Mouse (Mus musculus): ENCODE measurements around the gene Rnf216.

Rnf216 gene

DNA sequence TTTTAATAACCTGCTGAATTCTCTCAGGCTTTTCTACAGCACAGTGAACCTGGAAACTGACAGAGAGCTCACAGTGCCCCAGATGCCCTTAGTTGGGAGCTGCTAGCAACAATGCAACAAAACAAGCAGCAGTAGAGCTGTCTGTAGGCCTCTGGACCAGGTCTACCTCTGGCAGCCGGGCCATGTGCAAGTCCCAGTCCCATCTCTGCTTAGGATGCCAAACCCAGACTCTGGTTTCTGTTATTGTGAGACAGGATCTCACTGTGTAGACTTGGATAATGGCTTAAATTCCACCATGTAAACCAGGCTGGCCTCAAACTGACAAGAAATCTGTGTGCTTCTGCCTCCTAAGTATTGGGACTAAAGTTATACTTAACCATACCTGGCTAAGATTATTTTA is 11.2 kb downstream of the Rnf216 start:
- no peak for DNase-seq (ENCODE audit: low read depth, low spot score)

GRCm38 (mm10) chr5:143095256-143095655 is 17.5 kb downstream of the Rnf216 start:
- no peak for DNase-seq (ENCODE audit: low read depth, low spot score)

DNA sequence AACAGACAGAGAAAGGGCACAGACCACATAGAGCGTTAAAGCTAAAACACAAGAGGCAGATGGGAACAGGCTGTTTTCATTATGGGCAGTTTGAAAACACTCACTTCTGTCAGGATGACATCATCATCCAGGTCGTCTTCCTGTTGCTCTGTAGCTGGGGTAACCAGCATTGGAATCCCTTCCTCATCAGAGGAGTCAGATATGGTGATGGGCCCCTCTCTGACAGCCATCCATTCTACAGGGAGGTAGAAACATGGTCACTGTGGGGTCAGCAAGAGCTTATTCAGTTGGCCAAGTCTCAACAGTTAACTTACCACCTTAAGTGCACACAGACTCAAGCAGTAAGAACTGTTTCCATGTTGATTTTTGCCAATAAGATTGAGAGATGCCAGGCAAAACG is 19.9 kb downstream of the Rnf216 start:
- DNase-seq (ENCODE audit: low read depth, low spot score), result no peak

- peak; percentile 41 for DNase-seq (ENCODE audit: low read depth, low spot score)
Measured at GRCm38 (mm10) chr5:143084898-143085297, 27.9 kb downstream of the Rnf216 start.

GRCm38 (mm10) chr5:143079806-143080205 is 33.0 kb downstream of the Rnf216 start:
- DNase-seq (ENCODE audit: low read depth, low spot score), result no peak

DNA sequence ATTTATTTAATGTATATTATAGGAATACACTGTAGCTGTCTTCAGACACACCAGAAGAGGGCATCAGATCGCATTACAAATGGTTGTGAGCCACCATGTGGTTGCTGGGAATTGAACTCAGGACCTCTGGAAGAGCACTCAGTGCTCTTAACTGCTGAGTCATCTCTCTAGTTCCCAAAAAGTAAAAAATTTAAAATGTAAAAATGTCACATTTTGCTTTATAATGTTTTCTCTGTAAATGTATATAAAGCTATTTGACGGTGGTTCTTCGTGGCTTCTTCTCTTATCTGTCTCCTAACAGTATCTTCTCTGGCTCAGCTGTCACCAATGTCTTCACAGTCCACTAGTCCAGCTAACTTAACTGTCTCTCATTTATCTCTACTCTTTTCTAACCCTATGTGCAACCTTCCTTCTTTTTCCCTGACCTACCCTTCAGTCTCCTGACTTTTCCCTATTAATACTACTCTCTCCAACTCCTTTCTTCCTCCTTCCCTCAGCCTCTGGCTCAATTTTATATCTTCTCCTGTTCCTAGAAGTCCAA is 36.1 kb downstream of the Rnf216 start:
- DNase-seq (ENCODE audit: low read depth, low spot score), result no peak

DNA sequence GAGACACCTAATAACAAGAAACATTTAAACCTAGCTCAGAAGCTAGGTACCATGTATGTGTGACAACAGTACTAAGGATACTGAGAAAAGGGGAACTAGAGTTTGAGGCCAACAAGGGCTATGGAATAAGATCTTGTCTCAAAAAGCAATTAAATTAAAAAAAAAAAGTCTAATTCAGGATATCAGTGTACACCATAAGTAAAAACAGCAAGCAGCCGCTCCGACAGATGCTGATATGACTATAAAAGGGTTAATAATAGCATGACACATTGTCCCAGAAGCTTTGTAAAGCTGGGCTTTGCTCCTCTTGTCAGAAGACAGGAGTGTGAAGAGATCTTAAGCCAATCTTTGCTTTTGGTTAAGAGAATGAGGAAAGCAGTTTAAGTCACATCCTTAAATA is 36.8 kb downstream of the Rnf216 start:
- DNase-seq (ENCODE audit: low read depth, low spot score), result no peak

DNA sequence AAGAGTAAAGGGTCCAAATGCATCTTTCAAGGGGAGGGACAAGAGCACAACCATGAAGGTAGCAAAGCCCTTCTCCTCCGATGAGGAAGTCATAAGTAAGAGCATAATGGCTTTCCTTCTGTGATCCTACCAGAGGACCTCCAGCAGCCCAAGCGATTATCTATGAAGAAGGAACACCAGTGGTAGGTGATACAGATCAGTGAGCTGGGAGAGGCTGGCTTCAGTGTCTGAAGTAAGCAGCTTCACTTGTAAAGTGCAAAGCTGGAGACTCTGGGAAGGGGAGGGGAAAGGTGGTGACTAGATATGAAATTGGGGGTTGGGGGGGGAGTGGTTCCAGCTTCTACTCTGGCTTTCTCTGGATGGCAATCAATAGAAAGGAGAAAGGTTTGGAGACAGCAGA is 43.7 kb downstream of the Rnf216 start:
- DNase-seq (ENCODE audit: low read depth, low spot score), result no peak

DNA sequence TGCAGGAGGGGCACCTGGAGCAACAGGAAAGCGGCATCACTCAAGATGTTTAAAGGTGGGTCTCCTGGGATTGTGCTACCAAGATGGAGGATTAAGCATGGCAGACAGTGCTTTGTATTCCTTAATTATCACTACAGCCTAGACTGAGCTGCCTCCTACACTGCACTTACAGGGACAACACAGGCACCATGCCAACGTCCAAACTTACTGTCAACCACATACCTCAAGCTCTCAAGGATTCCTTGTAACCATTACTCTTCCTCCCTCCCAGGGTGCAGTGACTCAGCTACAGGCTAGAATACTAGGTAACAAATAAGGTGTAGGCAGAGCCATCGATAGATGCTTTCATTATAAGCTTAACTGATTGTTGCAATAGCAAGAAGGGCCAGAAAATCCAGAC is 44.4 kb downstream of the Rnf216 start:
- no peak for DNase-seq (ENCODE audit: low read depth, low spot score)

- DNase-seq (ENCODE audit: low read depth, low spot score), result peak; percentile 74
Measured at GRCm38 (mm10) chr5:143066551-143066958, 46.2 kb downstream of the Rnf216 start.

- DNase-seq (ENCODE audit: low read depth, low spot score), result no peak
Measured at GRCm38 (mm10) chr5:143066096-143066495, 46.7 kb downstream of the Rnf216 start.

GRCm38 (mm10) chr5:143065230-143065629 is 47.6 kb downstream of the Rnf216 start:
- no peak for DNase-seq (ENCODE audit: low read depth, low spot score)

DNA sequence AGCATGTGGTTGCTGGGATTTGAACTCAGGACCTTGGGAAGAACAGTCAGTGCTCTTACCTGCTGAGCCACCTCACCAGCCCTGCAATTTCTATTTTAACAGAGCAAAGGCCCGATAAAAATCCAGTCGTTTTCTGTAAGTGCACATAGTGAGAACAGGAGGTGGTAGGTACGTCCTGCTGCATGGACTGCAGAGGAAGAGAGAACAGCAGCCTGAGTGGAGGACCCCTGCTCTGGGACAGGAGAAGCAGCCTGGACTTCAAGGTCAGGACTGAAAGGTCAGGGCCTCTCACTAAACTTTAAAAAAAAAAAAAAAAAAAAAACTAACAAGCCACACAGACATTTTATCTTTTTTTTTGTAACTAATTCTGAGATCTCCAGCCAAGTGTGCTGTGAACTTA is 50.5 kb downstream of the Rnf216 start:
- DNase-seq (ENCODE audit: low read depth, low spot score), result no peak

DNA sequence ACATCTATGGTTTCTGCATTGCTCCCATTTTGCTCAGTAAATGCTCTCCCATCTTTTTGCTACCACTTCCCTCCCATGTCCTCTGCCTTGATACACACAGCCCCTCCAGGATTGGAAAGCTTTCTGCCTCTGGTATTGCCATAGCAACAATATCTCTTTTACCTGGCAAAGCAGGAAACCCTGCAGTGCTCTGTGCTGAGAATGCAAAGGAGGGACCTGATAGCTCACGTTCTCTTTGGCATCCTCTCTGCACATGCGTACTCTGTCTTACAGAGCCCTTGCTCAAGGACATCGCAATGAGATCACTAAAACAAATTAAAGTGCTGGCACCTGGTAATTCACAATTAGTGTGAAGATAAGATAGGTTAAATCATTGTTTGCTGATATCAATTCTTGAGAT is 51.3 kb downstream of the Rnf216 start:
- no peak for DNase-seq (ENCODE audit: low read depth, low spot score)

DNA sequence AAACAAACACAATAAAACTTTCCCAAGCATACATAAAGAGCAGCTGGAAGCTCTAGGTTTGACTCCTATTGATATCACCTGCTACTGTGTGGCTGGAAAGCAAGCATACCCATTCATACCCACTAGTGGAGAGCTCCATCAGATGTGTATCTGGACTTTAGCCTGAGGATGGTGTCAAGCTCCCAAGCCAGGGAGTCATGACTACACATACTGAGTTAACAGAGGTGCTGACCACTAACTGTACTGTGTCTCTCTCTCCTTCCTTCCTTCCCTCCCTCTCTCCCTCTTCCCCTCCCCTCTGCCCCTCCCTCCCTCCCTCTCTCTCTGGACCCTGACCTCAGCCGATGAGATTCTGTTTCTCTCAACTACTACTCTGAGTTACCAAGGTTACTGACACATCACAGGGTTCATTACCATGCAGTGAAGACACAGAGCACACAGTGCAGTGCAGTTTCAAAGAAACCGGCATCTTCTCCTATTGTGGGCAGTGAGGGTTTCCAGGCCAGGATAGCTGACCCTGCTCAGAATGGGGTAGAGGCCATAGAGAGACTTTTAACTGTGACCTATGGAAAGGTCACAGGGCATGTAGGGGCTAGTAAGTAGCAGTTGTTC is 51.9 kb downstream of the Rnf216 start:
- DNase-seq (ENCODE audit: low read depth, low spot score), result no peak

DNA sequence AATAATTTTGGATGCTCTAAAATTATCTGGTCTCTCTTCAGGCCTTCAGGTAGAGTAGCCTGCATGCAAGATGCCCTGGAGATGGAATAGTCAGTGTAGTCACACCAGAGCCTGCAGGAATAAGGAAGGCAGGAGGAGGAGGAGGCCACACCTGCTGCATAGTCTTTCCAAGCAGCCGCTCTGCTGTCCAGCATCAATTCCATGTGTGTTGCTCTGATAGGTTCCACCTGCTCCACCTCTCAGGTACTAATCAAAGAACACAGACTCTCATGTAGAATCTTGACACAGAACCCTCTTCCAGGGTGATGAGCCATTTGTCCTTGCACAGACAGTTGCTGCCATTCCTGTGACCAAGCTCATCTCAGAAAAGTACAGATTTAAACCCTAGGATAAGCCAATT is 52.8 kb downstream of the Rnf216 start:
- DNase-seq (ENCODE audit: low read depth, low spot score), result no peak

DNA sequence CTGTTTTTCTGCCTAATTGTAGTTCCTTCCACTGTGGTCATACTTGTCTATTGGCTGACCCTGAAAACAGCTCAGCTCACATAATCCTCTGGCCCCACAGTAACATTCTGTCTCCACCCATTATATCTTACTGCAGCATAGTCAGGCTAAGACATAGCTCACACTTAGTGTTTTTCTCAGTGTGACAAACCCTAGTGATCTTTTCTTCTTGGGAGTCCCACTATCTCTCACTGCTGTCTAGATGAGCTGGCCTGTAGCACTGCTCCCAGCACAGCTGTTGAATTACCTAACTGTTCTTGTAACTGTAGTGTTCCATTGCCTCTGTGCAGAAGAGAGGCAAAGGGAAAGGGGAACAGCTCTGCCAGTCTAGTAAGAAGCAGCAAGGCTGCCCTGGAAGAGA is 53.6 kb downstream of the Rnf216 start:
- no peak for DNase-seq (ENCODE audit: low read depth, low spot score)

GRCm38 (mm10) chr5:143058675-143059074 is 54.1 kb downstream of the Rnf216 start:
- no peak for DNase-seq (ENCODE audit: low read depth, low spot score)

GRCm38 (mm10) chr5:143058208-143058607 is 54.6 kb downstream of the Rnf216 start:
- DNase-seq (ENCODE audit: low read depth, low spot score), result no peak

GRCm38 (mm10) chr5:143057753-143058152 is 55.0 kb downstream of the Rnf216 start:
- no peak for DNase-seq (ENCODE audit: low read depth, low spot score)

DNA sequence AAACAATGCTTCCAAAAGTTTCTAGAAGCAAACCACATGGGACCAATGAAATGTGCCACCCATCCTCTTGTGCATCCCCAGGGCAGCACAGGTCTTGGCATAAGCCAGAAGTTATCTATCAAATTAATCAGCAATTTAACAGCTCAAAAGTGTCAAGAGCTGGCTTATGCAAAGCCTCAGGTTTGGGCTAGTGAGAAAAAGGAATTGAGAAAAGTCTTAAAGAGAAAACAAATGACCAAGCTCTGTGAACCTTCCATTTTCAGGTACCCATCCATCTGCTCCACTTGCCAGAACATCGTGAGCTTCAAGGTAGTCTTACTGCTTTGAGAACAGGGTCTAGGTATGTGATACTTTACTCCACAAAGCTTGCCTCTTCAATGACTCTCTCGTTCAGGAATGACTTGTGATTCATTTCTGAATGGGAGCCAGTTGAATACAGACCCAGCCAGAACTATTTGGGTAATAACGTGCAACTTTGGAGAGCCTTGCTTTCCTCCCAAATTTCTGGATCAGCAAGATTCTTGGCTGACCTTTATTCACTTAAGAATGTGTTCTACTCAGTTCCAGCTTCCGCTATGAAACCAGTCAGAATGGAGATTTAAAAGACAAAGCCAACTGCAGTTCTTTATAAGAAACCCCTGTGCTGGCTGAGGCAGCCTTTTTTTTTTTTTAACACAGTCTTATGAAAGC is 56.5 kb downstream of the Rnf216 start:
- DNase-seq (ENCODE audit: low read depth, low spot score), result peak; percentile 64

DNA sequence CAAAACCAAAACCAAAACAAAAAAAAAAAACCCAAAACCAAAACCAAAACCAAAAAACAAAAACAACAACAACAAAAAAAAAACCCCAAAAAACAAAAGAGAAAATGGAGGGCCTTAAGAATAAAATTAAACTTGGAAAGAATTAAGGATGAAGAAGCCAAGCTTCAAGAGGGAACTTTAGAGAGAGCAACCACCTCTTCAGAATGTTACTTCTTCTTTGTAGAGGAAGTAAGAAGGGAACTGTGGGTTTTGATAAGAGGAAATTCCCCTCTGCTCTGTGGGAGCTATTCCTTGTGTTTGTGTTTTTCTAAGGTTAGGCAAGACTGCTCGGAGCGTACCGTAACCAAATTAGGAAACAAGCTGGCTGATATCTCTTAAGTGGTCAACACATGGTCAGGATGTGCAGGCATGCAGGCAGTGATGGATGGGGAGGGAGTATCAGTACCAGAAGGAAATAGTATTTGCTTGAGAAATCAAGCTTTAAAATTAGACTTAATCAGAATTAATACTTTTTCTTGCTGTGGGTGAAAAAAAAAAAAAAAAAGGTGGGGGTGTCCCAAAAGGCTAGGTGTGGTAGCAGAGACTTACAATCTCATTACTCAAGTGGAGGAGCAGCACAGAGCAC is 57.2 kb downstream of the Rnf216 start:
- DNase-seq (ENCODE audit: low read depth, low spot score), result peak; percentile 78

GRCm38 (mm10) chr5:143054703-143055102 is 58.1 kb downstream of the Rnf216 start:
- DNase-seq (ENCODE audit: low read depth, low spot score), result peak; percentile 22
